Mouse (Mus musculus): Measurements from ENCODE around the gene Gm3252. TPM values are rescaled to one million over a fixed set of nuclear protein-coding genes. Genes with fewer than 3 reads are reported as not detected.
"Not testable (repeated sequence)": the region's sequence is repeated elsewhere in the genome, so short reads cannot be mapped to it uniquely, and the experiment has no call there.

The Gm3252 gene
- polyA plus RNA-seq (2014; fragmentation: Nextera tagmentation; extraction: Ambion mirVana): 0.15 and 0.29 TPM in 2 replicates

DNA sequence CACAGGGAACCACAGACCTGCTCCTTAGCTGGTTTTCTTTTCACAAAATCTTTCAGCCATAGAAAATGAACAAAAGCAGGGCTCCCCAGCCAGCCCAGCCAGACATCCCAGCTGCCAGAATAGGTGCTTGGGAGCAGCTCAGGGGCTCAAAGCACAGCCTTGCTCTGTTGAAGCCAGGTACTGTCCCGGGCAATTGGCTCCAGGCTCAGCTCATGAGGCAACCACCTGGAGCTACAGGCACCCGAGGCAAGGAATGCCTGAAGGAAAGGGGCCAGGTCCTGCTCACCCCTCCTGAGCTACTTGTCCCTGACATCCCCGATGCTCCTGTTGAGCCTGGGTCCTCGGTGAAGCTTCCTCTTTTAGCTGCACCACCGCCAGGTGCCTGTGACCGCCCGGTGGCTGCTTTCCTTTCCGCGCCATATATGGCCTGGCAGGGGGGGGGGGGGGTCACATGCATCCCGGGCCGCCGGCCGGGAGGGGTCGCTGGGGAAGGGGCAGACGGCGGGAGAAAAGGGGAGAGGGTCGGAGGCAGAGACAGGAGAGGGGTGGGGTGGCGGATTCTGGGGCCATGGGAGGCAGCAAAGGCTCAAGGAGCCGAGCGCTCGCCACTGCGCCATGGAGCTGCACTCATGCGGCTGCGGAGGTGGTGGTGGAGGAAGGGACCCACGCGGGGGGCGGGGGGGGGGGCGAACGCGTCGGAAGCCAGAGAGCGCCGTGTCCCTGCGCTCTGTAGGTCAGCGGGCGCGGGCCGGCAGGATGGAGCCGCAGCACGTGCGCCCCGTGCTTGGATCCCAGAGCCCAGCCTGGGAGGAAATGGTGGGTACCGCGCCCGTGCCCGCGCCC lies at the start of gene Gm3252:
Gene Gm3252, plus strand, starts transcription at position 738 of the 843 bp plus-strand sequence.
- not testable (repeated sequence) for H3K27ac ChIP-seq (ENCODE audit: low read depth); H3K36me3 ChIP-seq (ENCODE audit: insufficient read depth); DNase-seq; H3K4me1 ChIP-seq (ENCODE audit: insufficient read depth); H3K27me3 ChIP-seq (ENCODE audit: insufficient read depth, low read length); H3K9me3 ChIP-seq (ENCODE audit: low read depth, low read length); ATAC-seq (ENCODE audit: insufficient read depth); H3K9ac ChIP-seq
- H3K4me2 ChIP-seq: peak within 1 kb of the TSS; percentile 39
- WGBS: under 1% methylated on average over 20 of the region's 47 CpGs
- 0 out of 2 replicates have a peak within 1 kb of the TSS, but pooled peaks have one; percentile 9 for H3K4me3 ChIP-seq (ENCODE audit: low read depth, low read length)

DNA sequence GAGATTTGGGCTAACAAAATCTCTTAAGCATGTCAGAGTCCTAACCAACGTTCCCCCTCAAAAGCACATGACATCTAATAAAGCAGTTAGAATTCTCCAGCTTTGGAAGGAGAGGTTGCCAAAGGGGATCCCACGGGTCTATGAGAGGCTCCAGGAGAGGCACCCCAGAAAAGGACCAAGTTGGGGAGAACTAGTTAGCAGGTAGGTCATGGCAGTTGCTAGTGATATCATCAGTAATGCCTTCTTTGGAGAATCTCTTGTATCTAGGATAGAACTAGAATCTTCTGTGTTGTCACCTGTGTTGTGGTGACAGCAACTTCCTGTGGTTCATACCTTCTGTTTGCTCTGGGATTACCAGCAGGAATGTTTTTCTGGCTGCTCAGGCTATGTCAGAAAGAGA lies 17.6 kb upstream of the Gm3252 start, which contains the start of gene Gm7876:
Gene Gm7876, plus strand, starts transcription at position 301 of the 400 bp plus-strand sequence.
- 71% methylated on average over 1 of the region's 2 CpGs for WGBS
- not testable (repeated sequence) for H3K27me3 ChIP-seq (ENCODE audit: insufficient read depth, low read length); H3K36me3 ChIP-seq (ENCODE audit: insufficient read depth); ATAC-seq (ENCODE audit: insufficient read depth); H3K4me2 ChIP-seq; H3K27ac ChIP-seq (ENCODE audit: low read depth); H3K9me3 ChIP-seq (ENCODE audit: low read depth, low read length); H3K4me1 ChIP-seq (ENCODE audit: insufficient read depth); H3K4me3 ChIP-seq (ENCODE audit: low read depth, low read length); DNase-seq; H3K9ac ChIP-seq

DNA sequence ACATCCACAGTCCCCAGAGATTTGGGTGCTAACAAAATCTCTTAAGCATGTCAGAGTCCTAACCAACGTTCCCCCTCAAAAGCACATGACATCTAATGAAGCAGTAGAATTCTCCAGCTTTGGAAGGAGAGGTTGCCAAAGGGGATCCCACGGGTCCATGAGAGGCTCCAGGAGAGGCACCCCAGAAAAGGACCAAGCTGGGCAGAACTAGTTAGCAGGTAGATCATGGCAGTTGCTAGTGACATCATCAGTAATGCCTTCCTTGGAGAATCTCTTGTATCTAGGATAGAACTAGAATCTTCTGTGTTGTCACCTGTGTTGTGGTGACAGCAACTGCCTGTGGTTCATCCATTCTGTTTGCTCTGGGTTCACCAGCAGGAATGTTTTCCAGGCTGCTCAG lies 49.5 kb downstream of the Gm3252 start, which contains the start of gene Gm9602:
Gene Gm9602, plus strand, starts transcription at position 301 of the 400 bp plus-strand sequence.
- WGBS: no CpG with 5 or more reads among the region's 2 CpGs
- H3K9me3 ChIP-seq (ENCODE audit: low read depth, low read length); DNase-seq; H3K4me2 ChIP-seq; H3K36me3 ChIP-seq (ENCODE audit: insufficient read depth); ATAC-seq (ENCODE audit: insufficient read depth); H3K27ac ChIP-seq (ENCODE audit: low read depth); H3K27me3 ChIP-seq (ENCODE audit: insufficient read depth, low read length); H3K4me3 ChIP-seq (ENCODE audit: low read depth, low read length); H3K9ac ChIP-seq; H3K4me1 ChIP-seq (ENCODE audit: insufficient read depth): not testable (repeated sequence)

Other genes with a start within 250 kb of the Gm3252 start
- not detected in 2 replicates for gene Gm3182, start 245.0 kb upstream of the Gm3252 start, polyA plus RNA-seq (2014; fragmentation: Nextera tagmentation; extraction: Ambion mirVana)
- not detected in 2 replicates for gene Gm3047, start 171.4 kb upstream of the Gm3252 start, polyA plus RNA-seq (2014; fragmentation: Nextera tagmentation; extraction: Ambion mirVana)
- gene Gm8159, start 94.4 kb upstream of the Gm3252 start, polyA plus RNA-seq (2014; fragmentation: Nextera tagmentation; extraction: Ambion mirVana): not detected in 2 replicates
- gene Gm3239, start 62.6 kb upstream of the Gm3252 start, polyA plus RNA-seq (2014; fragmentation: Nextera tagmentation; extraction: Ambion mirVana): 0.13 TPM in 1 of 2 replicates, not detected in the other
- not detected in 2 replicates for gene Gm7876, start 17.5 kb upstream of the Gm3252 start, polyA plus RNA-seq (2014; fragmentation: Nextera tagmentation; extraction: Ambion mirVana)
- not detected in 2 replicates for gene Gm9602, start 49.6 kb downstream of the Gm3252 start, polyA plus RNA-seq (2014; fragmentation: Nextera tagmentation; extraction: Ambion mirVana)
- not detected in 2 replicates for gene Gm3269, start 111.3 kb downstream of the Gm3252 start, polyA plus RNA-seq (2014; fragmentation: Nextera tagmentation; extraction: Ambion mirVana)
- gene Gm3264, start 128.8 kb downstream of the Gm3252 start, polyA plus RNA-seq (2014; fragmentation: Nextera tagmentation; extraction: Ambion mirVana): 0.42 and 1.0 TPM in 2 replicates
- gene Gm3278, start 165.6 kb downstream of the Gm3252 start, polyA plus RNA-seq (2014; fragmentation: Nextera tagmentation; extraction: Ambion mirVana): not detected in 2 replicates

All from lung, embryonic 14.5 days (tissue).